13 mouse cellular contexts compared by ENCODE assay signal in the genomic region with DNA sequence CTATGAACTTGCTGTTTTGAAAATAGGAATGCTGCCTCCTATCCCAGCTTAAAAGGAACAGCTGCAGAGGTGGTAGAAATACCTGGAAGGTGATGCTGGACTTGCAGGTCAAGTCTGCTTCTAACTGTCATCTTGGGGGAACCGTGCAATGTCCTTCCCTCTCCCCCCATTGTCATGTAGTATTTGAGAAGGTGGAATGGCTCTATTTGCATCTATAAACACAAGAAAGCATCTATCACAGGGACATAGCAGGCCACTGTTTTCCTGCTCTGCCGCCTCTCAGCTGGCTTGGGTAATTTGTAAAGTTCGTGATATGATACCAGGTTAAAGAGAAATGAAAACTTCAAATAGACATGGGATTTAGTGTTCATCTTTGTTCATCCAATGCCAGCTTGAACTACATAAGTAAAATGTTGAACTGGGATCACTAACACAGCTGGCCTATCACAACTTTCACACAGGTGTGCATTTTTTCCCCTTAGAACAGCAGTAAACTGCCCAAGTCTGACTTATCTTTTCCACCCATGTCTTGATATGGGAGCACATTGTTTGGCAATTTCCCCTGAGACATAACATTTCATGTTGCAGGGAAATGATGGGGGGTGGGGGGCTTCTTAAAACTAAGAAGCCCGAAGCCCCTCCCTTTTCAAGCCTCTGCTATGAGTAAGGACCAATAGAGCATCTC.
"Had no signal": no experiment of that assay in that cellular context is flagged by ENCODE, and none has a peak within 500 bp of the region (broad histone marks: within the 10 kb centered on the region; RNA-seq: fewer than 3 reads in every experiment).

No protein-coding gene starts in this region.

- DNase-seq: lung, adult 2 months; lung, postnatal 14 days; lung, postnatal 36 days; right cerebral cortex, postnatal 14 days; thymus, adult 2 months; thymus, postnatal 25 days; thymus, postnatal 4 days had no signal

- H3K4me1 ChIP-seq: lung, embryonic 15.5 days; neural tube, embryonic 12.5 days had no signal

- H3K9me3 ChIP-seq: lung, embryonic 15.5 days; midbrain, embryonic 13.5 days; midbrain, embryonic 15.5 days; neural tube, embryonic 12.5 days; stomach, embryonic 15.5 days had no signal

- H3K4me3 ChIP-seq: lung, embryonic 15.5 days; megakaryocyte, embryonic 14.5 days; midbrain, embryonic 13.5 days; midbrain, embryonic 15.5 days; neural tube, embryonic 12.5 days; stomach, embryonic 15.5 days had no signal

- H3K36me3 ChIP-seq: lung, embryonic 15.5 days; midbrain, embryonic 13.5 days; midbrain, embryonic 15.5 days; neural tube, embryonic 12.5 days; stomach, embryonic 15.5 days had no signal

- H3K27me3 ChIP-seq: lung, embryonic 15.5 days; midbrain, embryonic 13.5 days; midbrain, embryonic 15.5 days; neural tube, embryonic 12.5 days; stomach, embryonic 15.5 days had no signal
